Mouse (Mus musculus): ENCODE measurements around the gene Peg12. TPM values are rescaled to one million over a fixed set of nuclear protein-coding genes. Genes with fewer than 3 reads are reported as not detected.

Gene Peg12
- not detected for polyA plus RNA-seq (2017; shearing (Covaris generic))

DNA sequence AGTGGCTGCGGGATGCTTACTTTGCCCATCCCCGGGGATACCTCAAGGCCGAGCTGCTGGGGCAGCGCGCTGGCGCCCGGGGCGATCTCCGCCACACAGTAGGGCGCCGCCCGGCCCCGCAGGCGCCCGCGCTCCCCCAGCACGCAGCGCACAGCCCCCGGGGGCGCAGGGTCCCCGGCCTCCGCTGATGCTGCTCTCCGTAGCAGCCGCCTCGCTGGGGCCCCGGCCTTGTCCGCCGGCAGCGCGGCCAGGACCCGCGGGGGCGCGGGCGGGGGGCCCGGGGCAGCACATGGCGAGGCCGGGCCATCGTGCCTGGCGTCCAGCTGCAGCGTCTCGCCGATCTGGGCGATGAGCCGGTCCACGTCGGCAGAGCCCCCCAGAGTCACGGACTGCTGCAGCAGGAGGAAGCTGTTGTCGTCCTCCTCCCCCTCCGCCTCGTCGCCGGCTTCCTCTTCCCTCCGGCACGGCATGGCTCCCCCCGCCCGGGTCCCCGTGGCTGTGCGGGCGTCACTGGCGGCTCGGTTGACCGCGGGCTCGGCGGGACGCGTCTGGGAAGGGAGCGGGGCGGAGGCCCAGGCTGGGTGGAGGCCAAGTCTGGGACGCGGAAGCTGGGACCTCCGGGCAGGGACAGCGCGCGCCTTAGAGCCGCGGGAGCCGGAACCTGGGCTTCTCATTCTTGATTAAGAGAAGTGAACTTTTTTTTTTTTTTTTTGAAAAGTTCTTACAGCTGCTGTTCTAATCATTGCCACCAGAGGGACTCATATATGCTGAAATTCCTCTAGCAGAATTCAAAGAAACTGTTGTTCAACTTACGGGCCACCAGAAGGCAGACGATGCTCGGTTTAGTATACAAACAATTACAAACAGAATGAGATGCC is at the start of gene Peg12:
Gene Peg12, minus strand, starts transcription at position 633 of the 878 bp plus-strand sequence.

GRCm38 (mm10) chr7:62419493-62420360 is 44.6 kb downstream of the Peg12 start, which contains the start of gene Mkrn3:
Mkrn3 (minus strand) TSS chr7:62420139.

Other genes with a start within 250 kb of the Peg12 start
- gene Ndn, start 117.9 kb downstream of the Peg12 start, polyA plus RNA-seq (2017; shearing (Covaris generic)), result not detected
- gene Magel2, start 87.5 kb downstream of the Peg12 start, polyA plus RNA-seq (2017; shearing (Covaris generic)), result not detected
- gene Mkrn3, start 44.4 kb downstream of the Peg12 start, polyA plus RNA-seq (2017; shearing (Covaris generic)), result 0.19 TPM